Mouse (Mus musculus) cerebellum, adult 2 months (tissue): ENCODE measurements at regions not wholly inside any gene's neighbourhood (a gene's known extent, or its start where the extent isn't known, plus 50 kb on each side); places are given as distances from the start of the nearest gene placed in this dataset.

Source experiments
- CTCF ChIP-seq: fragments of 200-500 bp; IDR thresholded peaks from 2 replicates; pipeline ENCODE4 v1.5.1; 2011; ENCODE audit warnings: low read depth, mild to moderate bottlenecking, control low read depth, low read length, moderate library complexity, borderline replicate concordance; ENCODE audit not compliant: insufficient read depth
- POLR2A ChIP-seq: fragments of 200-500 bp; IDR thresholded peaks from 2 replicates; pipeline ENCODE4 v1.6.1; 2011; ENCODE audit warnings: low read length, control low read depth, borderline replicate concordance; ENCODE audit not compliant: insufficient read depth

DNA sequence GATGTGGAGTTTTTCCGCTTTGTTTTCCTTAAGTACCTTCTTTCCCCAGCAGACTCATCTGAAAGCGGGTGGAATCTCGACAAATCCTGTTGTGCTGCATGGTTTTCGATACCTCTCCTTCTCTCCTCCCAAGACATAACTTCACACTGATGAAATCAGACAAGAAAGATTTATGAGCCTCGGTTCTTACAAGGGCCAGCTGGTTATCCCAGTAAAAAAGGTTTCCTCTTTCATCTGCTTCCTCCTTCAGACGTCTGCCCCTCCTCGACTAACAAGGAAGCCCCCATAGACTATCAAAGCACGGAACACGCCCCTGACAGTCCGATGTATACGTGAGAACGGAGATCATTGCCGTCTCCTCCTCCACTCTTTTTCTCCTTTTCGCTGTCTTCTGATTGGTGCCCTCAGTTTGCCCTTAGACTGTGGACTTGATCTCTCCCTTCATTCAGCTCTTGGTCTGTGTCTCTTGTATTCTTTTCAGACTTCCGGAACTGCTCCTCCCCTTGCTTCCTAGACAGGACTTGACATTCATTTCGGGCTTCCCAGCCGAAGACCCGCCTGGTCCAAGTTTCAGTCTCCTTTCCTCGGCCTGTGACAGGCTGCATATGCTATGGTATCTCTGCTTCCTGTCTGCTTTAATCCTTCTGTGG is 474.4 kb downstream of the Klf5 start:
- TF ChIP-seq CTCF, result no peak
- TF ChIP-seq POLR2A, result no peak
